Mouse (Mus musculus) 3T3-L1 (cell line): ENCODE results near the gene Hsf4.
"Not testable (repeated sequence)": the region's sequence is repeated elsewhere in the genome, so short reads cannot be mapped to it uniquely, and the experiment has no call there.

ENCODE experiments used
- DNase-seq: peaks from one replicate; pipeline ENCODE4 v3.0.0-alpha.2; 2015; ENCODE audit warnings: low read depth, low spot score

Hsf4 gene

GRCm38 (mm10) chr8:105269461-105269947, at the start of gene Hsf4:
Hsf4 (plus strand) TSS chr8:105269801.
- DNase-seq: no peak

GRCm38 (mm10) chr8:105223850-105224249, 45.8 kb upstream of the Hsf4 start:
- no peak for DNase-seq

GRCm38 (mm10) chr8:105224413-105225271, 45.0 kb upstream of the Hsf4 start, which contains the start of gene D230025D16Rik:
D230025D16Rik (plus strand) TSS chr8:105225145.
- peak; percentile 96 for DNase-seq

GRCm38 (mm10) chr8:105225272-105225593, 44.4 kb upstream of the Hsf4 start:
- DNase-seq: no peak

- peak; percentile 50 for DNase-seq
Observed at GRCm38 (mm10) chr8:105225917-105226316, 43.7 kb upstream of the Hsf4 start.

- no peak for DNase-seq
Observed at GRCm38 (mm10) chr8:105231503-105232320, 37.9 kb upstream of the Hsf4 start.

- not testable (repeated sequence) for DNase-seq
Observed at GRCm38 (mm10) chr8:105232321-105232693, 37.3 kb upstream of the Hsf4 start.

- DNase-seq: no peak
Observed at GRCm38 (mm10) chr8:105233126-105233935, 36.3 kb upstream of the Hsf4 start.

GRCm38 (mm10) chr8:105235206-105235605, 34.4 kb upstream of the Hsf4 start:
- DNase-seq: no peak

- DNase-seq: no peak
Observed at GRCm38 (mm10) chr8:105237442-105238142, 32.0 kb upstream of the Hsf4 start.

GRCm38 (mm10) chr8:105241016-105241415, 28.6 kb upstream of the Hsf4 start:
- no peak for DNase-seq

GRCm38 (mm10) chr8:105251954-105252353, 17.6 kb upstream of the Hsf4 start:
- no peak for DNase-seq

- DNase-seq: peak; percentile 14
Observed at GRCm38 (mm10) chr8:105252680-105253537, 16.7 kb upstream of the Hsf4 start.

- DNase-seq: no peak
Observed at GRCm38 (mm10) chr8:105253766-105254151, 15.8 kb upstream of the Hsf4 start.

- peak; percentile 93 for DNase-seq
Observed at GRCm38 (mm10) chr8:105254152-105254965, 15.2 kb upstream of the Hsf4 start.

GRCm38 (mm10) chr8:105254966-105255350, 14.6 kb upstream of the Hsf4 start, which contains the start of gene B3gnt9:
B3gnt9 (minus strand) TSS chr8:105255153.
- DNase-seq: peak; percentile 98

- DNase-seq: no peak
Observed at GRCm38 (mm10) chr8:105257318-105258114, 12.1 kb upstream of the Hsf4 start.
